Mouse (Mus musculus): ENCODE data around the gene Add2.

GRCm38 (mm10) chr6:86128504-86128903 is 100.0 kb downstream of the Add2 start:
- TF ChIP-seq EP300 (IDR thresholded peaks at IDR 0.05; ENCODE audit: low read depth) (no peak), CTCF (IDR thresholded peaks at IDR 0.05; ENCODE audit: low read depth) (peak; percentile 87)
